Mouse (Mus musculus): ENCODE results near the gene Slc11a2.
A peak's percentile ranks its signal among the peaks of the same experiment; 100 is the strongest.
"Not testable (repeated sequence)": the region's sequence is repeated elsewhere in the genome, so short reads cannot be mapped to it uniquely, and the experiment has no call there.

Gene Slc11a2

GRCm38 (mm10) chr15:100402347-100402746, 22.5 kb downstream of the Slc11a2 start:
- DNase-seq (ENCODE audit: low spot score): no peak

- DNase-seq (ENCODE audit: low spot score): no peak
These were observed 23.1 kb downstream of the Slc11a2 start for GRCm38 (mm10) chr15:100401811-100402210.

GRCm38 (mm10) chr15:100400592-100401250, 24.2 kb downstream of the Slc11a2 start:
- peak; percentile 77 for DNase-seq (ENCODE audit: low spot score)

- DNase-seq (ENCODE audit: low spot score): no peak
These were observed 29.3 kb downstream of the Slc11a2 start for GRCm38 (mm10) chr15:100395561-100395960.

GRCm38 (mm10) chr15:100393016-100393415, 31.9 kb downstream of the Slc11a2 start:
- DNase-seq (ENCODE audit: low spot score): no peak

- DNase-seq (ENCODE audit: low spot score): no peak
These were observed 33.3 kb downstream of the Slc11a2 start for GRCm38 (mm10) chr15:100391599-100391998.

- no peak for DNase-seq (ENCODE audit: low spot score)
These were observed 33.8 kb downstream of the Slc11a2 start for GRCm38 (mm10) chr15:100391066-100391465.

GRCm38 (mm10) chr15:100388886-100389285, 36.0 kb downstream of the Slc11a2 start:
- no peak for DNase-seq (ENCODE audit: low spot score)

GRCm38 (mm10) chr15:100388224-100388835, 36.5 kb downstream of the Slc11a2 start:
- no peak for DNase-seq (ENCODE audit: low spot score)

- no peak for DNase-seq (ENCODE audit: low spot score)
These were observed 37.2 kb downstream of the Slc11a2 start for GRCm38 (mm10) chr15:100387544-100388223.

- DNase-seq (ENCODE audit: low spot score): no peak
These were observed 39.2 kb downstream of the Slc11a2 start for GRCm38 (mm10) chr15:100385705-100386104.

GRCm38 (mm10) chr15:100380104-100380503, 44.8 kb downstream of the Slc11a2 start:
- no peak for DNase-seq (ENCODE audit: low spot score)

GRCm38 (mm10) chr15:100379658-100380057, 45.2 kb downstream of the Slc11a2 start:
- no peak for DNase-seq (ENCODE audit: low spot score)

GRCm38 (mm10) chr15:100377847-100378505, 46.9 kb downstream of the Slc11a2 start:
- not testable (repeated sequence) for DNase-seq (ENCODE audit: low spot score)

GRCm38 (mm10) chr15:100375066-100375465, 49.8 kb downstream of the Slc11a2 start:
- DNase-seq (ENCODE audit: low spot score): peak; percentile 58

GRCm38 (mm10) chr15:100367119-100367518, 57.8 kb downstream of the Slc11a2 start:
- DNase-seq (ENCODE audit: low spot score): no peak

- not testable (repeated sequence) for DNase-seq (ENCODE audit: low spot score)
These were observed 58.9 kb downstream of the Slc11a2 start for GRCm38 (mm10) chr15:100365967-100366366.

GRCm38 (mm10) chr15:100364242-100364641, 60.6 kb downstream of the Slc11a2 start, which contains the start of gene Higd1c:
Gene Higd1c, plus strand, starts transcription at chr15:100364542.
- DNase-seq (ENCODE audit: low spot score): no peak

GRCm38 (mm10) chr15:100355876-100356275, 69.0 kb downstream of the Slc11a2 start:
- DNase-seq (ENCODE audit: low spot score): no peak

- not testable (repeated sequence) for DNase-seq (ENCODE audit: low spot score)
These were observed 71.5 kb downstream of the Slc11a2 start for GRCm38 (mm10) chr15:100353399-100353798.

GRCm38 (mm10) chr15:100352711-100353250, 72.1 kb downstream of the Slc11a2 start, which contains the start of the genes Methig1 and Mettl7a2:
Gene Methig1, plus strand, starts transcription at chr15:100353149.
Gene Mettl7a2, plus strand, starts transcription at chr15:100353200.
- DNase-seq (ENCODE audit: low spot score): no peak

GRCm38 (mm10) chr15:100351501-100352060, 73.3 kb downstream of the Slc11a2 start:
- DNase-seq (ENCODE audit: low spot score): peak; percentile 19

All from yolk sac, embryonic 10.5 days (tissue).